In the genomic region with DNA sequence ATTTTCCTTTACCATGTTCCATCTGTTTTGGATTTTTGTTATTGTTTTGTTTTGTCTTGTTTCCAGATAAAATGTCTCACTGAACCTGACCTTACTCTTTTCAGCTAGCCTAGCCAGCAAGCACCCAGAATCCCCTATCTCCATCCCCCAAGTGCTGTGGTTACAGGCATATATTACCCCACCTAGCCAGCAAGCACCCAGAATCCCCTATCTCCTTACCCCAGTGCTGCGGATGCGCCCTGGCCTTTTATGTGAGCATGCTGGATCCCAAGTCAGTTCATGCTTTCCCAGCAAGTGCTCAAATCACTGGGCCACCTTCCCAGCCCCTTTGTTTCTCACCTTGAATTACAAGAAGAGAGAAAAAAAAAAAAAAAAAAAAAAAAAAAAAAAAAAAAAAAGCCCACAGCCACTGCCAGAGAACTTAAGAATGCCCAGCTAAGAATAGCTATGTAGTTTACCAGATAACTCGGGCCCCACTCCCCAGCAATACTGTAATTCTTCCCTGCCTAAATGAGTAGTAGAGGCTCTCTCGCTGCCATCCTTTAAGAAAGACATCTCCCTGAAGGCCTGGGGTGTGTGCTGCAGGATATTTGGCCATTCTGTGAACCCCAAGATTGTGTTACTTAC, we compare ENCODE assay signal across 20 mouse cellular contexts. TPM values are rescaled to one million over a fixed set of nuclear protein-coding genes. Genes with fewer than 3 reads are reported as not detected.
DNase-seq lines count a peak whose midpoint lies in the region; ATAC-seq and TF ChIP-seq lines count a peak whose summit lies in the region.
"Had no signal": no experiment of that assay in that cellular context is flagged by ENCODE, and none has a peak within 500 bp of the region (broad histone marks: within the 10 kb centered on the region; RNA-seq: fewer than 3 reads in every experiment).

No protein-coding gene starts in this region.

- no peak for TF ChIP-seq CTCF in MEL (IDR thresholded peaks at IDR 0.05 in 2 of 3, conservative IDR thresholded peaks at IDR 0.05 in 1 of 3; ENCODE audit: control insufficient read depth in 1 of 3, insufficient read depth in 1 of 3, low read depth in 2 of 3, low read length in 3 of 3, poor library complexity in 1 of 3, severe bottlenecking in 1 of 3)

- H3K27me3 ChIP-seq in heart, embryonic 12.5 days (replicated peaks), result no peaks in the 10 kb centered on the region
- H3K27me3 ChIP-seq in heart, embryonic 16.5 days (ENCODE audit: control insufficient read depth, insufficient read depth, low read length), result no peaks in the 10 kb centered on the region
- no peaks in the 10 kb centered on the region for H3K27me3 ChIP-seq in MEL (ENCODE audit: control insufficient read depth in 1 of 2, insufficient read depth in 2 of 2, low read length in 2 of 2)
- no peaks in the 10 kb centered on the region for H3K27me3 ChIP-seq in liver, embryonic 15.5 days
- H3K27me3 ChIP-seq: embryonic facial prominence, embryonic 15.5 days had no signal

- peak overlapping the region; percentile 22; the same call in 1 of the 2 replicates for H3K4me2 ChIP-seq in heart, embryonic 12.5 days
- H3K4me2 ChIP-seq in heart, embryonic 16.5 days (ENCODE audit: low read depth, low read length), result no peak overlapping the region
- no peak overlapping the region for H3K4me2 ChIP-seq in liver, embryonic 15.5 days
- H3K4me2 ChIP-seq: embryonic facial prominence, embryonic 15.5 days; hindbrain, embryonic 14.5 days had no signal

- 0 out of 2 replicates have a peak overlapping the region, but pooled peaks have one; percentile 34 for H3K9ac ChIP-seq in heart, embryonic 12.5 days
- H3K9ac ChIP-seq in heart, embryonic 16.5 days (ENCODE audit: low read length), result 0 out of 2 replicates have a peak overlapping the region, but pooled peaks have one; percentile 11
- H3K9ac ChIP-seq in MEL (ENCODE audit: control insufficient read depth, low read depth, low read length, poor library complexity, severe bottlenecking), result no peak overlapping the region
- no peak overlapping the region for H3K9ac ChIP-seq in liver, embryonic 15.5 days
- H3K9ac ChIP-seq: embryonic facial prominence, embryonic 15.5 days; hindbrain, embryonic 14.5 days had no signal

- H3K27ac ChIP-seq in heart, embryonic 12.5 days (ENCODE audit: poor library complexity, severe bottlenecking), result no peak overlapping the region; the same call in 1 of the 2 replicates
- peak overlapping the region; percentile 53 for H3K27ac ChIP-seq in heart, embryonic 16.5 days (ENCODE audit: low read length)
- H3K27ac ChIP-seq in MEL (ENCODE audit: control insufficient read depth, low read depth, low read length), result no peak overlapping the region
- peak overlapping the region; percentile 26; the same call in 1 of the 2 replicates for H3K27ac ChIP-seq in liver, embryonic 15.5 days (replicated peaks)
- H3K27ac ChIP-seq: embryonic facial prominence, embryonic 15.5 days; forebrain, embryonic 10.5 days; hindbrain, embryonic 10.5 days; hindbrain, embryonic 14.5 days had no signal

- intact Hi-C loops in heart, postnatal 36 days (cut with DNase I), result no loop called here

- no peak for ATAC-seq in heart, embryonic 12.5 days (ENCODE audit: insufficient number of reproducible peaks, low FRiP score)
- no peak for ATAC-seq in heart, embryonic 16.5 days (replicated peaks; ENCODE audit: extremely low read depth, insufficient read depth, low FRiP score)
- no peak for ATAC-seq in liver, embryonic 15.5 days (ENCODE audit: insufficient read depth)
- ATAC-seq: forebrain, embryonic 14.5 days; intestine, embryonic 16.5 days had no signal

- peaks cover 3% of the 10 kb centered on the region for H3K36me3 ChIP-seq in heart, embryonic 12.5 days
- H3K36me3 ChIP-seq in heart, embryonic 16.5 days (ENCODE audit: control insufficient read depth, insufficient read depth), result no peaks in the 10 kb centered on the region
- H3K36me3 ChIP-seq in MEL (ENCODE audit: control insufficient read depth in 1 of 2, insufficient read depth in 2 of 2, low read length in 2 of 2), result peaks cover 0 to 11% of the 10 kb centered on the region in 2 experiments; a peak in 3 of 4 replicates
- H3K36me3 ChIP-seq in liver, embryonic 15.5 days (replicated peaks), result peaks cover 19% of the 10 kb centered on the region

- no peak for TF ChIP-seq RAD21 in MEL (IDR thresholded peaks at IDR 0.05; ENCODE audit: low read depth, low read length)

- H3K79me2 ChIP-seq in MEL (ENCODE audit: control insufficient read depth, insufficient read depth, low read length, poor library complexity), result peaks cover 29% of the 10 kb centered on the region

- TF ChIP-seq EP300 in MEL (IDR thresholded peaks at IDR 0.05; ENCODE audit: low read depth in 1 of 2, low read length in 2 of 2), result no peak

- peaks cover 38% of the 10 kb centered on the region for H3K4me1 ChIP-seq in heart, embryonic 12.5 days (replicated peaks)
- H3K4me1 ChIP-seq in heart, embryonic 16.5 days (ENCODE audit: control insufficient read depth, insufficient read depth, low read length), result peaks cover 33% of the 10 kb centered on the region
- H3K4me1 ChIP-seq in MEL (ENCODE audit: control insufficient read depth in 1 of 2, insufficient read depth in 2 of 2, low read length in 2 of 2), result peaks cover 0 to 3% of the 10 kb centered on the region in 2 experiments; a peak in 3 of 4 replicates
- H3K4me1 ChIP-seq in liver, embryonic 15.5 days (replicated peaks), result peaks cover 76% of the 10 kb centered on the region

- no peak overlapping the region for H3K4me3 ChIP-seq in heart, embryonic 12.5 days
- H3K4me3 ChIP-seq in heart, embryonic 16.5 days (ENCODE audit: low read length), result no peak overlapping the region
- H3K4me3 ChIP-seq in MEL (ENCODE audit: control insufficient read depth in 1 of 2, insufficient read depth in 1 of 2, low read depth in 2 of 2, low read length in 2 of 2), result no peak overlapping the region
- no peak overlapping the region for H3K4me3 ChIP-seq in liver, embryonic 15.5 days (replicated peaks)
- H3K4me3 ChIP-seq: embryonic facial prominence, embryonic 15.5 days; forebrain, embryonic 10.5 days; hindbrain, embryonic 10.5 days had no signal

- no peak; a peak in 1 of 4 replicates for TF ChIP-seq POLR2A in MEL (IDR thresholded peaks at IDR 0.05; ENCODE audit: control insufficient read depth in 1 of 2, insufficient read depth in 1 of 2, low read depth in 1 of 2, low read length in 2 of 2, poor library complexity in 1 of 2)

- no peak for DNase-seq in heart, postnatal 36 days
- DNase-seq in heart, adult 11 months, result no peak
- no peak for DNase-seq in MEL (ENCODE audit: low read depth, low spot score)
- no peak for DNase-seq in yolk sac, embryonic 10.5 days (ENCODE audit: low spot score)
- DNase-seq: adrenal gland, postnatal 10 days; cerebellum, adult 11 months; cerebellum, postnatal 14 days; embryo, embryonic 11 days; heart, postnatal 14 days; kidney, adult 2 months had no signal

- 77% methylated on average over 4 of the region's 4 CpGs for WGBS in heart, embryonic 12.5 days
- 67% methylated on average over 4 of the region's 4 CpGs for WGBS in heart, embryonic 16.5 days
- WGBS in liver, embryonic 15.5 days (ENCODE audit: insufficient replicate concordance), result 64% methylated on average over 4 of the region's 4 CpGs

- H3K9me3 ChIP-seq in heart, embryonic 12.5 days (replicated peaks), result no peaks in the 10 kb centered on the region
- H3K9me3 ChIP-seq in heart, embryonic 16.5 days (replicated peaks; ENCODE audit: control insufficient read depth, low read length), result no peaks in the 10 kb centered on the region
- H3K9me3 ChIP-seq in MEL (replicated peaks; ENCODE audit: insufficient read depth, low read length), result no peaks in the 10 kb centered on the region
- no peaks in the 10 kb centered on the region for H3K9me3 ChIP-seq in liver, embryonic 15.5 days (replicated peaks)
- H3K9me3 ChIP-seq: embryonic facial prominence, embryonic 15.5 days; forebrain, embryonic 10.5 days; G1E; hindbrain, embryonic 10.5 days had no signal

RNA-seq across cellular contexts. Expression of a gene that starts 2.8 kb away (rescaled TPM):
- 155 and 156 TPM in 2 replicates for polyA plus RNA-seq in heart, embryonic 12.5 days (2016; fragmentation: Nextera tagmentation; extraction: Ambion mirVana)
- 100 to 1,000 TPM; 123 to 132 TPM for total RNA-seq in heart, postnatal 36 days (2021)
- 165 and 169 TPM in 2 replicates for polyA plus RNA-seq in heart, embryonic 16.5 days (2015; fragmentation: Nextera tagmentation; extraction: Ambion mirVana)
- total RNA-seq in MEL (2012; rRNA removed), result 91.3 and 93.7 TPM in 2 replicates
- 10 to 100 TPM in 1 of 2 experiments, not detected in 1; 63.8 TPM for polyA plus RNA-seq in MEL (2012; ENCODE audit: insufficient read depth in 1 of 2, insufficient read length in 2 of 2, low read depth in 1 of 2, low replicate concordance in 2 of 2, missing spikeins in 1 of 2)
- 70.4 and 72.6 TPM in 2 replicates for polyA plus RNA-seq in liver, embryonic 15.5 days (2015; fragmentation: Nextera tagmentation; extraction: Ambion mirVana)

RNA-seq across cellular contexts. Expression of a gene that starts 3.7 kb away (rescaled TPM):
- 30.7 and 30.8 TPM in 2 replicates for polyA plus RNA-seq in heart, embryonic 12.5 days (2016; fragmentation: Nextera tagmentation; extraction: Ambion mirVana)
- total RNA-seq in heart, postnatal 36 days (2021), result 1 to 10 TPM; 8.2 to 8.8 TPM
- polyA plus RNA-seq in heart, embryonic 16.5 days (2015; fragmentation: Nextera tagmentation; extraction: Ambion mirVana), result 14.0 and 23.9 TPM in 2 replicates
- 167 and 209 TPM in 2 replicates for total RNA-seq in MEL (2012; rRNA removed)
- 100 to 1,000 TPM in 1 of 2 experiments, not detected in 1; 150 TPM for polyA plus RNA-seq in MEL (2012; ENCODE audit: insufficient read depth in 1 of 2, insufficient read length in 2 of 2, low read depth in 1 of 2, low replicate concordance in 2 of 2, missing spikeins in 1 of 2)
- polyA plus RNA-seq in liver, embryonic 15.5 days (2015; fragmentation: Nextera tagmentation; extraction: Ambion mirVana), result 37.0 and 39.9 TPM in 2 replicates

RNA-seq across cellular contexts. Expression of a gene that starts 9.7 kb away (rescaled TPM):
- 87.6 and 91.3 TPM in 2 replicates for polyA plus RNA-seq in heart, embryonic 12.5 days (2016; fragmentation: Nextera tagmentation; extraction: Ambion mirVana)
- 10 to 100 TPM; 71.0 to 71.7 TPM for total RNA-seq in heart, postnatal 36 days (2021)
- polyA plus RNA-seq in heart, embryonic 16.5 days (2015; fragmentation: Nextera tagmentation; extraction: Ambion mirVana), result 96.1 and 98.3 TPM in 2 replicates
- total RNA-seq in MEL (2012; rRNA removed), result 35.0 and 42.4 TPM in 2 replicates
- polyA plus RNA-seq in MEL (2012; ENCODE audit: insufficient read depth in 1 of 2, insufficient read length in 2 of 2, low read depth in 1 of 2, low replicate concordance in 2 of 2, missing spikeins in 1 of 2), result 10 to 100 TPM in 1 of 2 experiments, not detected in 1; 72.8 TPM
- 29.6 and 30.2 TPM in 2 replicates for polyA plus RNA-seq in liver, embryonic 15.5 days (2015; fragmentation: Nextera tagmentation; extraction: Ambion mirVana)

RNA-seq across cellular contexts. Expression of a gene that starts 10.2 kb away (rescaled TPM):
- 2.2 and 2.4 TPM in 2 replicates for polyA plus RNA-seq in heart, embryonic 12.5 days (2016; fragmentation: Nextera tagmentation; extraction: Ambion mirVana)
- 1 to 10 TPM; 1.1 to 1.4 TPM for total RNA-seq in heart, postnatal 36 days (2021)
- polyA plus RNA-seq in heart, embryonic 16.5 days (2015; fragmentation: Nextera tagmentation; extraction: Ambion mirVana), result 1.9 and 2.2 TPM in 2 replicates
- total RNA-seq in MEL (2012; rRNA removed), result 2.2 and 2.5 TPM in 2 replicates
- 1 to 10 TPM in 1 of 2 experiments, not detected in 1; 4.8 TPM for polyA plus RNA-seq in MEL (2012; ENCODE audit: insufficient read depth in 1 of 2, insufficient read length in 2 of 2, low read depth in 1 of 2, low replicate concordance in 2 of 2, missing spikeins in 1 of 2)
- polyA plus RNA-seq in liver, embryonic 15.5 days (2015; fragmentation: Nextera tagmentation; extraction: Ambion mirVana), result 1.1 and 1.4 TPM in 2 replicates

RNA-seq across cellular contexts. Expression of a gene that starts 10.2 kb away (rescaled TPM):
- polyA plus RNA-seq in heart, embryonic 12.5 days (2016; fragmentation: Nextera tagmentation; extraction: Ambion mirVana), result 1.3 and 1.9 TPM in 2 replicates
- total RNA-seq in heart, postnatal 36 days (2021), result 1 to 10 TPM; 1.4 to 1.5 TPM
- 2.0 and 2.6 TPM in 2 replicates for polyA plus RNA-seq in heart, embryonic 16.5 days (2015; fragmentation: Nextera tagmentation; extraction: Ambion mirVana)
- 3.2 and 5.1 TPM in 2 replicates for total RNA-seq in MEL (2012; rRNA removed)
- 1 to 10 TPM in 1 of 2 experiments, not detected in 1; 2.2 TPM for polyA plus RNA-seq in MEL (2012; ENCODE audit: insufficient read depth in 1 of 2, insufficient read length in 2 of 2, low read depth in 1 of 2, low replicate concordance in 2 of 2, missing spikeins in 1 of 2)
- polyA plus RNA-seq in liver, embryonic 15.5 days (2015; fragmentation: Nextera tagmentation; extraction: Ambion mirVana), result 0.93 and 1.0 TPM in 2 replicates

Comparison
In these comparisons a context has a peak if more than half of its experiments do, and no peak if none do; other contexts are left out.
1. H3K27ac ChIP-seq: peak in heart, embryonic 16.5 days (single experiment) and liver, embryonic 15.5 days (single experiment); none in heart, embryonic 12.5 days (single experiment) and MEL (single experiment).
2. H3K9ac ChIP-seq: peak in heart, embryonic 12.5 days (single experiment) and heart, embryonic 16.5 days (single experiment); none in MEL (single experiment) and liver, embryonic 15.5 days (single experiment).